Mouse (Mus musculus) bone marrow macrophage, adult 2 months (primary cell): ENCODE measurements around the gene Tfrc.

ENCODE experiments used
- CTCF ChIP-seq: IDR thresholded peaks from 2 replicates; pipeline ENCODE4 v1.5.1; 2012; ENCODE audit warnings: low read depth, mild to moderate bottlenecking, low read length, moderate library complexity
- POLR2A ChIP-seq: IDR thresholded peaks from 2 replicates; pipeline ENCODE4 v1.6.1; 2012; ENCODE audit warnings: mild to moderate bottlenecking, low read depth, low read length, borderline replicate concordance

- no peak for TF ChIP-seq POLR2A
- no peak for TF ChIP-seq CTCF
These were observed 19.4 kb downstream of the Tfrc start for GRCm38 (mm10) chr16:32628140-32628539.
